Mouse (Mus musculus) WW6 (cell line): Measurements from ENCODE around the gene Gm1330.
"Not testable (repeated sequence)": the region's sequence is repeated elsewhere in the genome, so short reads cannot be mapped to it uniquely, and the experiment has no call there.

Experiments used
- DNase-seq: peaks from one replicate; pipeline ENCODE4 v3.0.0-alpha.2; 2013; ENCODE audit warnings: low read depth, low spot score

Gene Gm1330

GRCm38 (mm10) chr2:149003151-149003550 is at the start of gene Gm1330:
Gm1330 (minus strand) TSS chr2:149003251.
- DNase-seq = no peak

DNA sequence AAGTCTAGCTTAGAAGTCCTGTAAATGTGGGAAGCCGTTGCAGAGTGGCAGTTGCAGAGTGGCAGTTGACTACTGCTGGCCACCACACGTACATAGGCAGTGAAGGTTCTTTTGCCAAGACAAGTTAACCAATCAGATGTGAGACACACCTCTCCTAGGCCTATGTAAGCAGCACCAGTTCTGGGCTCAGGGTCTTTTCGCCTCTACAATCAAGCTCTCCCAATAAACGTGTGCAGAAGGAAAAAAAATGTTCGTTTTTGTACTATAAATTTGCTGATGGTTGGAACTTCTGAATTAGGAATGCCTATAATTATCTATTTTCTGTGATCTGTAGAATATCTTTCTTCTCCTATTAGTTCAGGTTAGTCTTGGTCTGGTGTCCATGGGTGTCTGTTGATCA is 14.1 kb upstream of the Gm1330 start, which contains the start of gene Gm10750:
Gm10750 (minus strand) TSS at position 101 of the 400 bp plus-strand sequence.
- not testable (repeated sequence) for DNase-seq

GRCm38 (mm10) chr2:149004826-149005225 is 1.8 kb upstream of the Gm1330 start:
- DNase-seq = no peak

DNA sequence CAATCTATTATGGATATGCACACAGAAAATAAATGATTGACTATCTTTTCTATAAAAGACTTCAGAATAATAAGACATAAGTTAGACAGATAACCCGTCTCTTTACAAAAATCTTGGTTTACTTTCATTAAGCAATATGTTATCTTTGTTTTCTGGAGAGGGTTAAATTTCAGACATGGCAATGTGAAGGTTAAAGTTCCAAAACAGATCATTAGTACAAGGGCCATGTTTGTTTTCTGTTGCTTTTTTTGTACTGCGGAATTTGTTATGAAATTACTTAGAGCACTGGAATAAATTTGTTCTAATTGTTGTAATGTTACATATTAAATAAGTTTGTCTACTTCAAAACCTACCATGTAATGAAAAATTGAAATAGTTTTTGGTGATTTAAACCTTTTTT is 7.9 kb downstream of the Gm1330 start:
- no peak for DNase-seq
